Mouse (Mus musculus): ENCODE data around the gene Rapgef1.

- TF ChIP-seq POLR2A (IDR thresholded peaks at IDR 0.05; ENCODE audit: extremely low read depth, insufficient read depth, low read length): no peak
- no peak for TF ChIP-seq CTCF (IDR thresholded peaks at IDR 0.05; ENCODE audit: low read depth, low read length)
Observed at GRCm38 (mm10) chr2:29592537-29592936, 27.0 kb upstream of the Rapgef1 start.
